Mouse (Mus musculus): ENCODE results near the gene Mgat3. TPM values are rescaled to one million over a fixed set of nuclear protein-coding genes. Genes with fewer than 3 reads are reported as not detected.

The Mgat3 gene
- total RNA-seq, 2 experiments from 2014 or later, result 119 to 121 TPM

Other genes starting within 250 kb of the Mgat3 start
- gene Cbx7, start 202.6 kb upstream of the Mgat3 start, total RNA-seq (2021), result 10 to 100 TPM; 27.1 to 29.5 TPM
- 10 to 100 TPM; 34.0 to 36.7 TPM for gene Pdgfb, start 158.7 kb upstream of the Mgat3 start, total RNA-seq (2021)
- 100 to 1,000 TPM; 463 to 509 TPM for gene Syngr1, start 82.4 kb upstream of the Mgat3 start, total RNA-seq (2021)
- 100 to 1,000 TPM; 457 to 461 TPM for gene Rpl3, start 81.9 kb upstream of the Mgat3 start, total RNA-seq (2021)
- gene Tab1, start 40.6 kb upstream of the Mgat3 start, total RNA-seq (2021), result 10 to 100 TPM; 22.3 to 28.6 TPM
- gene Mief1, start 60.3 kb downstream of the Mgat3 start, total RNA-seq (2021), result 10 to 100 TPM; 32.4 to 35.5 TPM
- 1 to 10 TPM; 8.8 to 10.0 TPM for gene AC140267.1, start 62.1 kb downstream of the Mgat3 start, total RNA-seq (2021)
- 100 to 1,000 TPM; 104 to 111 TPM for gene Atf4, start 81.5 kb downstream of the Mgat3 start, total RNA-seq (2021)
- 10 to 100 TPM; 38.8 to 41.4 TPM for gene Rps19bp1, start 90.6 kb downstream of the Mgat3 start, total RNA-seq (2021)
- 10 to 100 TPM; 77.1 to 79.3 TPM for gene Cacna1i, start 113.5 kb downstream of the Mgat3 start, total RNA-seq (2021)

Measured in left cerebral cortex, postnatal 25 days (tissue).